Mouse (Mus musculus) adrenal gland, postnatal 25 days (tissue): ENCODE measurements at regions not wholly inside any gene's neighbourhood (a gene's known extent, or its start where the extent isn't known, plus 50 kb on each side); places are given as distances from the start of the nearest gene placed in this dataset.
A peak's percentile ranks its signal among the peaks of the same experiment; 100 is the strongest.

Experiments used
- DNase-seq: peaks from one replicate; pipeline ENCODE4 v3.0.0; 2021; ENCODE audit warnings: mixed read lengths

GRCm38 (mm10) chr8:118028061-118028850, 226.5 kb upstream of the Mphosph6 start:
- no peak for DNase-seq

- no peak for DNase-seq
These were observed 221.7 kb upstream of the Mphosph6 start for GRCm38 (mm10) chr8:118023451-118023850.

GRCm38 (mm10) chr8:118021978-118022377, 220.2 kb upstream of the Mphosph6 start:
- DNase-seq = no peak

- DNase-seq = no peak
These were observed 215.5 kb upstream of the Mphosph6 start for GRCm38 (mm10) chr8:118017261-118017660.

- no peak for DNase-seq
These were observed 203.4 kb upstream of the Mphosph6 start for GRCm38 (mm10) chr8:118005186-118005585.

- no peak for DNase-seq
These were observed 202.7 kb upstream of the Mphosph6 start for GRCm38 (mm10) chr8:118004391-118004851.

GRCm38 (mm10) chr8:118001138-118001537, 199.4 kb upstream of the Mphosph6 start:
- no peak for DNase-seq

GRCm38 (mm10) chr8:117991826-117992225, 190.1 kb upstream of the Mphosph6 start:
- DNase-seq = no peak

- DNase-seq = no peak
These were observed 187.0 kb upstream of the Mphosph6 start for GRCm38 (mm10) chr8:117988781-117989180.

- DNase-seq = no peak
These were observed 166.6 kb upstream of the Mphosph6 start for GRCm38 (mm10) chr8:117968306-117968705.

- no peak for DNase-seq
These were observed 164.8 kb upstream of the Mphosph6 start for GRCm38 (mm10) chr8:117966556-117966955.

- no peak for DNase-seq
These were observed 161.7 kb upstream of the Mphosph6 start for GRCm38 (mm10) chr8:117963426-117963825.

GRCm38 (mm10) chr8:117962666-117963065, 160.9 kb upstream of the Mphosph6 start:
- DNase-seq = no peak

- no peak for DNase-seq
These were observed 157.8 kb upstream of the Mphosph6 start for GRCm38 (mm10) chr8:117959501-117959900.

- DNase-seq = no peak
These were observed 157.2 kb upstream of the Mphosph6 start for GRCm38 (mm10) chr8:117958914-117959313.

GRCm38 (mm10) chr8:117951656-117952055, 149.9 kb upstream of the Mphosph6 start:
- no peak for DNase-seq

GRCm38 (mm10) chr8:117946540-117946939, 144.8 kb upstream of the Mphosph6 start:
- no peak for DNase-seq

- DNase-seq = no peak
These were observed 132.9 kb upstream of the Mphosph6 start for GRCm38 (mm10) chr8:117934566-117935094.

GRCm38 (mm10) chr8:117930687-117931086, 128.9 kb upstream of the Mphosph6 start:
- no peak for DNase-seq

- no peak for DNase-seq
These were observed 127.9 kb upstream of the Mphosph6 start for GRCm38 (mm10) chr8:117929606-117930005.

GRCm38 (mm10) chr8:117923296-117923695, 121.6 kb upstream of the Mphosph6 start:
- DNase-seq = no peak

- DNase-seq = no peak
These were observed 101.3 kb upstream of the Mphosph6 start for GRCm38 (mm10) chr8:117903052-117903451.

GRCm38 (mm10) chr8:117899892-117900291, 98.1 kb upstream of the Mphosph6 start:
- DNase-seq = no peak

GRCm38 (mm10) chr8:117898015-117898414, 96.3 kb upstream of the Mphosph6 start:
- peak; percentile 36 for DNase-seq
